Mouse (Mus musculus): ENCODE measurements around the gene Trhr2. TPM values are rescaled to one million over a fixed set of nuclear protein-coding genes. Genes with fewer than 3 reads are reported as not detected.

The Trhr2 gene
- polyA plus RNA-seq, 1 experiment: 0.09 TPM

GRCm38 (mm10) chr8:122368494-122368893 lies 7.9 kb upstream of the Trhr2 start:
- Histone ChIP-seq H3K27ac (ENCODE audit: insufficient read depth, low read depth, low read length) (no peak overlapping the region), H3K4me1 (ENCODE audit: control insufficient read depth, insufficient read depth, insufficient read length, low read length) (no peaks in the 10 kb centered on the region), H3K27me3 (ENCODE audit: control insufficient read depth, insufficient read depth, low read length) (no peaks in the 10 kb centered on the region), H3K36me3 (ENCODE audit: control insufficient read depth, insufficient read depth, low read length) (no peaks in the 10 kb centered on the region), H3K4me3 (ENCODE audit: low read depth, low read length) (no peak overlapping the region)
- no peak for TF ChIP-seq POLR2A (IDR thresholded peaks at IDR 0.05; ENCODE audit: low read depth, low read length)
- no peak for TF ChIP-seq CTCF (IDR thresholded peaks at IDR 0.05; ENCODE audit: extremely low read depth, insufficient read length, insufficient replicate concordance, low read depth, low read length)
- 77% methylated on average over 10 of the region's 10 CpGs for WGBS

GRCm38 (mm10) chr8:122362967-122363366 lies 2.4 kb upstream of the Trhr2 start:
- H3K4me1 ChIP-seq (ENCODE audit: control insufficient read depth, insufficient read depth, insufficient read length, low read length): no peaks in the 10 kb centered on the region
- no peak overlapping the region for H3K27ac ChIP-seq (ENCODE audit: insufficient read depth, low read depth, low read length)
- TF ChIP-seq POLR2A (IDR thresholded peaks at IDR 0.05; ENCODE audit: low read depth, low read length) (no peak), CTCF (IDR thresholded peaks at IDR 0.05; ENCODE audit: extremely low read depth, insufficient read length, insufficient replicate concordance, low read depth, low read length) (no peak)
- no peaks in the 10 kb centered on the region for H3K36me3 ChIP-seq (ENCODE audit: control insufficient read depth, insufficient read depth, low read length)
- WGBS: 60% methylated on average over 8 of the region's 8 CpGs
- no peak overlapping the region for H3K4me3 ChIP-seq (ENCODE audit: low read depth, low read length)
- no peaks in the 10 kb centered on the region; the same call in 1 of the 2 replicates for H3K27me3 ChIP-seq (ENCODE audit: control insufficient read depth, insufficient read depth, low read length)

GRCm38 (mm10) chr8:122362271-122362670 lies 1.7 kb upstream of the Trhr2 start:
- 60% methylated on average over 5 of the region's 5 CpGs for WGBS
- no peaks in the 10 kb centered on the region; the same call in 1 of the 2 replicates for H3K27me3 ChIP-seq (ENCODE audit: control insufficient read depth, insufficient read depth, low read length)
- no peaks in the 10 kb centered on the region for H3K4me1 ChIP-seq (ENCODE audit: control insufficient read depth, insufficient read depth, insufficient read length, low read length)
- no peak overlapping the region for H3K4me3 ChIP-seq (ENCODE audit: low read depth, low read length)
- H3K27ac ChIP-seq (ENCODE audit: insufficient read depth, low read depth, low read length): no peak overlapping the region
- no peaks in the 10 kb centered on the region for H3K36me3 ChIP-seq (ENCODE audit: control insufficient read depth, insufficient read depth, low read length)
- TF ChIP-seq CTCF (IDR thresholded peaks at IDR 0.05; ENCODE audit: extremely low read depth, insufficient read length, insufficient replicate concordance, low read depth, low read length) (no peak), POLR2A (IDR thresholded peaks at IDR 0.05; ENCODE audit: low read depth, low read length) (no peak)

- Histone ChIP-seq H3K27me3 (ENCODE audit: control insufficient read depth, insufficient read depth, low read length) (no peaks in the 10 kb centered on the region; the same call in 1 of the 2 replicates), H3K27ac (ENCODE audit: insufficient read depth, low read depth, low read length) (no peak overlapping the region), H3K4me1 (ENCODE audit: control insufficient read depth, insufficient read depth, insufficient read length, low read length) (peaks cover 8% of the 10 kb centered on the region; the same call in 1 of the 2 replicates), H3K36me3 (ENCODE audit: control insufficient read depth, insufficient read depth, low read length) (no peaks in the 10 kb centered on the region), H3K4me3 (ENCODE audit: low read depth, low read length) (no peak overlapping the region)
- WGBS: 82% methylated on average over 15 of the region's 15 CpGs
- TF ChIP-seq POLR2A (IDR thresholded peaks at IDR 0.05; ENCODE audit: low read depth, low read length): no peak
- no peak for TF ChIP-seq CTCF (IDR thresholded peaks at IDR 0.05; ENCODE audit: extremely low read depth, insufficient read length, insufficient replicate concordance, low read depth, low read length)
Measured at GRCm38 (mm10) chr8:122359111-122359775, 1.3 kb downstream of the Trhr2 start.

- Histone ChIP-seq H3K27me3 (ENCODE audit: control insufficient read depth, insufficient read depth, low read length) (no peaks in the 10 kb centered on the region; the same call in 1 of the 2 replicates), H3K4me3 (ENCODE audit: low read depth, low read length) (no peak overlapping the region), H3K27ac (ENCODE audit: insufficient read depth, low read depth, low read length) (no peak overlapping the region), H3K4me1 (ENCODE audit: control insufficient read depth, insufficient read depth, insufficient read length, low read length) (peaks cover 8% of the 10 kb centered on the region; the same call in 1 of the 2 replicates), H3K36me3 (ENCODE audit: control insufficient read depth, insufficient read depth, low read length) (no peaks in the 10 kb centered on the region)
- TF ChIP-seq CTCF (IDR thresholded peaks at IDR 0.05; ENCODE audit: extremely low read depth, insufficient read length, insufficient replicate concordance, low read depth, low read length): no peak
- TF ChIP-seq POLR2A (IDR thresholded peaks at IDR 0.05; ENCODE audit: low read depth, low read length): no peak
- WGBS: 89% methylated on average over 5 of the region's 5 CpGs
Measured at GRCm38 (mm10) chr8:122357641-122358040, 2.9 kb downstream of the Trhr2 start.

- 92% methylated on average over 11 of the region's 11 CpGs for WGBS
- Histone ChIP-seq H3K27me3 (ENCODE audit: control insufficient read depth, insufficient read depth, low read length) (no peaks in the 10 kb centered on the region; the same call in 1 of the 2 replicates), H3K27ac (ENCODE audit: insufficient read depth, low read depth, low read length) (no peak overlapping the region), H3K4me1 (ENCODE audit: control insufficient read depth, insufficient read depth, insufficient read length, low read length) (peaks cover 8% of the 10 kb centered on the region; the same call in 1 of the 2 replicates), H3K36me3 (ENCODE audit: control insufficient read depth, insufficient read depth, low read length) (no peaks in the 10 kb centered on the region), H3K4me3 (ENCODE audit: low read depth, low read length) (no peak overlapping the region)
- no peak for TF ChIP-seq POLR2A (IDR thresholded peaks at IDR 0.05; ENCODE audit: low read depth, low read length)
- TF ChIP-seq CTCF (IDR thresholded peaks at IDR 0.05; ENCODE audit: extremely low read depth, insufficient read length, insufficient replicate concordance, low read depth, low read length): no peak
Measured at GRCm38 (mm10) chr8:122357202-122357601, 3.3 kb downstream of the Trhr2 start.
